Mouse (Mus musculus): ENCODE results near the gene Llcfc1. TPM values are rescaled to one million over a fixed set of nuclear protein-coding genes. Genes with fewer than 3 reads are reported as not detected.

The Llcfc1 gene
- polyA plus RNA-seq, 1 experiment from 2014 or later, result not detected

DNA sequence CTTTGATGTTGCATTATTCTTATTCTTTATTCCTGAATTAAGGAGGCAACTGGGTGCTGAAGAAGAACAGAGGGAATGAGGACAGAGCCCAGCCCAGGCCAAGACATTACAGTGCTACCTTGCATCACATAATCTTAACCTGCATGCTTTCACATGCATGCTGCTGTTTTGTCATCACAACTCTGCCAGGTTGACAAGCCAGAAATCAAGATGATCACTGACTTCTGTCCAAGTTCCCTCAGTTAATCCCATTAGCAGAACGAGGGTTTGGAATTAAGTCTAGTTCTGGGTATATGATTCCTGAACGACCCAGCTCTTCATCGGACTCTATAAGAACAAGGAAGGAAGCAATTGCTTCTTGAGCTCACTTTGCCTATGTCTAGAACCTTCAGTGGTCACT is 38.0 kb upstream of the Llcfc1 start:
- no peak overlapping the region for H3K4me3 ChIP-seq (ENCODE audit: low read length)
- no peak for ATAC-seq (ENCODE audit: low FRiP score, low TSS enrichment)
- no peaks in the 10 kb centered on the region for H3K27me3 ChIP-seq (ENCODE audit: control insufficient read depth, insufficient read depth, low read length)
- no peak overlapping the region for H3K4me2 ChIP-seq (replicated peaks; ENCODE audit: low read depth, low read length)
- H3K4me1 ChIP-seq (ENCODE audit: control insufficient read depth, insufficient read depth, low read length), result no peaks in the 10 kb centered on the region
- 83% methylated on average over 3 of the region's 3 CpGs for WGBS
- H3K9ac ChIP-seq (ENCODE audit: low read depth, low read length), result no peak overlapping the region
- H3K36me3 ChIP-seq (ENCODE audit: control insufficient read depth, insufficient read depth, low read length), result no peaks in the 10 kb centered on the region
- no peak overlapping the region for H3K27ac ChIP-seq (ENCODE audit: low read depth, low read length)
- no peaks in the 10 kb centered on the region for H3K9me3 ChIP-seq (ENCODE audit: control insufficient read depth, low read length)

DNA sequence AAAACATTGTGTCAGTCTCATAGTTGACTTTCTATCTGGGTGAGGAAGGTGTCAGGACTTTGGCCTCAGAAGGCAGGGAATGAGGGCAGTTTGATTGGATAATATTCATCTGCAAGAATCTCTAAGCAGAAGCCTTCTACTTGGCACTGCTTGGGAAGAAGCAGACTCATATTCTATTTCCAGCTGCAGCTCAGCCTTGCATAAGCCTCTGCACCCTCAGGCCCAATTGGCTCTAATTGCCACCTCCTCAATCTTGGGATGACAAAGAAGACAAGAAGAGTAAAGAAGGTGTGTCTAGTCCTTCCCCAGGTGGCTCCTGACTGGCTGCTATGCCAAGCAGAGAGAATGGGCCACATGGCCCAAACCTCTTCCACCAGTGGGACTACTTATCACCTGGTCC is 37.6 kb upstream of the Llcfc1 start:
- H3K4me1 ChIP-seq (ENCODE audit: control insufficient read depth, insufficient read depth, low read length), result no peaks in the 10 kb centered on the region
- no peaks in the 10 kb centered on the region for H3K27me3 ChIP-seq (ENCODE audit: control insufficient read depth, insufficient read depth, low read length)
- no peaks in the 10 kb centered on the region for H3K9me3 ChIP-seq (ENCODE audit: control insufficient read depth, low read length)
- no peaks in the 10 kb centered on the region for H3K36me3 ChIP-seq (ENCODE audit: control insufficient read depth, insufficient read depth, low read length)
- H3K4me2 ChIP-seq (replicated peaks; ENCODE audit: low read depth, low read length), result no peak overlapping the region
- H3K27ac ChIP-seq (ENCODE audit: low read depth, low read length), result no peak overlapping the region
- no peak overlapping the region for H3K4me3 ChIP-seq (ENCODE audit: low read length)
- no peak overlapping the region for H3K9ac ChIP-seq (ENCODE audit: low read depth, low read length)
- no peak for ATAC-seq (ENCODE audit: low FRiP score, low TSS enrichment)

DNA sequence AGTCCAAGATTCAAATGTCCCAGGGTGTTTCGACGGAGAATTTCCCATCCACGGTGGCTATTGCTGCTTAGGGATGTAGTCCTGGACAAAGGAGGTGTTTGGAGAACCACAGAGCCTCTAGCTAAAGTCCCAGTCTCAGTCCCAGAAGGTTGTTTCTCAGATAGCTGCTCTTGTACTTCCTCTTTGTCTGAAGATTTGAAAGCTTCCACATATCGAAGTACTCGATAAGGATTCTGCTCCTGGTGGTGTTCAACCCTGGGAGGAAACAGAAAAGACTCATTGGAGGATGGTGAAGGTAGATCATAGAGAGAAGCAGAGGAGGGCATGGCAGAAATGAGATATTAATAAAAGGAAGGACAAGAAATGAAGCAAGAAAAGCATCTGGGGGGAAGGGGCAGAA is 31.1 kb upstream of the Llcfc1 start:
- Histone ChIP-seq H3K9ac (ENCODE audit: low read depth, low read length) (no peak overlapping the region), H3K9me3 (ENCODE audit: control insufficient read depth, low read length) (no peaks in the 10 kb centered on the region), H3K4me2 (replicated peaks; ENCODE audit: low read depth, low read length) (no peak overlapping the region), H3K36me3 (ENCODE audit: control insufficient read depth, insufficient read depth, low read length) (no peaks in the 10 kb centered on the region), H3K27me3 (ENCODE audit: control insufficient read depth, insufficient read depth, low read length) (no peaks in the 10 kb centered on the region), H3K27ac (ENCODE audit: low read depth, low read length) (no peak overlapping the region), H3K4me3 (ENCODE audit: low read length) (no peak overlapping the region), H3K4me1 (ENCODE audit: control insufficient read depth, insufficient read depth, low read length) (no peaks in the 10 kb centered on the region)
- 96% methylated on average over 5 of the region's 5 CpGs for WGBS
- ATAC-seq (ENCODE audit: low FRiP score, low TSS enrichment), result no peak

DNA sequence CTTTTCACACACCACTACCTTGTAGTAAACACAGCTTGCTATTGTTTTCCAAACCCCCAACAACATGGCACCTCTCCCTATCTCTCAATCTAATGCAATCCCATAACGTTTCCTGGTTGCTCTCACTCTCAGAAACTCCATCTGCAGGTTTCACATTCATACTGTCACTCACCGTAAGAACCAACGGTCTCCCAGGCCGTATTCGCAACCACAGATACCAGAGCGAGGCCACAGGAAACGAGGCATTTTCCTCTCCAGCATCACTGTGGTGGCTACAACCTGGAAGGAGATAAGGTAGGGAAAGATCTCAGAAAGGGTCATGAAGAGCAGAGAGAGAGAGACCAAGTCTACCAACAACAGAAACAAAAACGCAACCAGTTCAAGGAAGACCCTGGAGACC is 29.6 kb upstream of the Llcfc1 start:
- 84% methylated on average over 8 of the region's 8 CpGs for WGBS
- ATAC-seq (ENCODE audit: low FRiP score, low TSS enrichment), result no peak
- Histone ChIP-seq H3K27ac (ENCODE audit: low read depth, low read length) (no peak overlapping the region), H3K4me1 (ENCODE audit: control insufficient read depth, insufficient read depth, low read length) (no peaks in the 10 kb centered on the region), H3K36me3 (ENCODE audit: control insufficient read depth, insufficient read depth, low read length) (no peaks in the 10 kb centered on the region), H3K9ac (ENCODE audit: low read depth, low read length) (no peak overlapping the region), H3K4me3 (ENCODE audit: low read length) (no peak overlapping the region), H3K4me2 (replicated peaks; ENCODE audit: low read depth, low read length) (no peak overlapping the region), H3K27me3 (ENCODE audit: control insufficient read depth, insufficient read depth, low read length) (no peaks in the 10 kb centered on the region), H3K9me3 (ENCODE audit: control insufficient read depth, low read length) (no peaks in the 10 kb centered on the region)

DNA sequence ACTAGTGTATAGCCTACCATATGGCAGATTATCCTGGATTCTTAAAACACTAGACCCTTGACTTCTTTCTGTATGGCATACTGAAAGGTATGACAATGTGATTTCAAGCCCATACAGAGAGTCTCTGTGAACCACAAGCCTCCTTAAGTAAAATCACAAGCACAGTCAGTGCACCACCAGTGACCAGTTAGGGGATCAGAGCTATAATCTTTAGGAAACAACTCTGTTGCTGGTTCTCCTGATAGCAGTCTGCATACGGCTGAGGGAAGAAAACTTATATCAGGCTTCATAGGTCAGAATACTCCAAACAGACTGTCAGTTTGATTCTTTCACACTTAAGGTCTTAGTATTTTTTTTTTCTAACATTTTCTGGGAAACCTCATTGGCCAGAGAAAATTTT is 25.7 kb upstream of the Llcfc1 start:
- Histone ChIP-seq H3K9me3 (ENCODE audit: control insufficient read depth, low read length) (no peaks in the 10 kb centered on the region), H3K4me3 (ENCODE audit: low read length) (no peak overlapping the region), H3K4me2 (replicated peaks; ENCODE audit: low read depth, low read length) (no peak overlapping the region), H3K27ac (ENCODE audit: low read depth, low read length) (no peak overlapping the region), H3K36me3 (ENCODE audit: control insufficient read depth, insufficient read depth, low read length) (no peaks in the 10 kb centered on the region), H3K27me3 (ENCODE audit: control insufficient read depth, insufficient read depth, low read length) (no peaks in the 10 kb centered on the region), H3K9ac (ENCODE audit: low read depth, low read length) (no peak overlapping the region), H3K4me1 (ENCODE audit: control insufficient read depth, insufficient read depth, low read length) (no peaks in the 10 kb centered on the region)
- ATAC-seq (ENCODE audit: low FRiP score, low TSS enrichment), result no peak
- WGBS, result 61% methylated on average over 1 of the region's 1 CpGs

DNA sequence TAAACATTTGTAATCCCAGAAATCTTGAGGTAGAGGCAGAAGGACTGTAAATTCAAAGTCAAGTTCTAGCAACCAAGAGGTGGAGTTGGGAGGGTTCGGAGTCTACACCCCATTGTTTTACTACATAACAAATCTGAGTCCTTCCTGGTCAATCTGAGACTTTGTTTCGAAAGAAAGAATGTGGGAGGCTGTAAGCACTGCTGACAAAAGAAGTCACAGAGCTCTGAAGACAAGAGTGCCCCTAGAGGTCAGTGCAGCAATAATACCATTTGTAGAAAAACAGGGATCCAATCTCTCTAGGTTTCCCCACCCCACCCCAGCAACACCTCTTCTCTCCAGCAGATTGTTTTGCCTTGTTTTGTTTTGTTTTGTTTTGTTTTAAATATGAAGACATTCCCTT is 21.9 kb upstream of the Llcfc1 start:
- no peaks in the 10 kb centered on the region for H3K27me3 ChIP-seq (ENCODE audit: control insufficient read depth, insufficient read depth, low read length)
- no peak for ATAC-seq (ENCODE audit: low FRiP score, low TSS enrichment)
- H3K9me3 ChIP-seq (ENCODE audit: control insufficient read depth, low read length), result no peaks in the 10 kb centered on the region
- no peak overlapping the region for H3K4me3 ChIP-seq (ENCODE audit: low read length)
- H3K27ac ChIP-seq (ENCODE audit: low read depth, low read length), result no peak overlapping the region
- WGBS, result 44% methylated on average over 2 of the region's 2 CpGs
- no peaks in the 10 kb centered on the region for H3K36me3 ChIP-seq (ENCODE audit: control insufficient read depth, insufficient read depth, low read length)
- no peak overlapping the region for H3K4me2 ChIP-seq (replicated peaks; ENCODE audit: low read depth, low read length)
- H3K9ac ChIP-seq (ENCODE audit: low read depth, low read length), result no peak overlapping the region
- no peaks in the 10 kb centered on the region for H3K4me1 ChIP-seq (ENCODE audit: control insufficient read depth, insufficient read depth, low read length)

DNA sequence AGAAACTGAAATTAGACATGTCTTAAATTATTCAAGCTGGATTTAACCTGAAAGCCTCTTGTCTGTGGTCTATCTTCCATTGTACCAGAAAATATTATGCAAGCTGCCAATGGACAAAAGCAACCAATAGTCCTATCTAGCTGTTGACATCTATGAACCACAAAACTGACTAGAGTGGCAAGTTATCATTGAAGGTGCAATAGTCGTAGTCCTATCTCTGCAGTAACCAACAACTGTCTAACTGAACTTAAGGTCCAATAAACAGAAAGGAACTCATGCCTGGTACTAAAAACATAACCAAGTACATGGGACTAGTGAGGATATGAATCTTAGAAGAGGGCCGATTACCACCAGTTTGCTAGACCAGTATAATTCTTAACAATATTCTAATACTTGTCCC is 7.7 kb upstream of the Llcfc1 start:
- H3K9ac ChIP-seq (ENCODE audit: low read depth, low read length), result no peak overlapping the region
- H3K27me3 ChIP-seq (ENCODE audit: control insufficient read depth, insufficient read depth, low read length), result no peaks in the 10 kb centered on the region
- H3K4me1 ChIP-seq (ENCODE audit: control insufficient read depth, insufficient read depth, low read length), result no peaks in the 10 kb centered on the region
- no peak overlapping the region for H3K27ac ChIP-seq (ENCODE audit: low read depth, low read length)
- no peak overlapping the region for H3K4me2 ChIP-seq (replicated peaks; ENCODE audit: low read depth, low read length)
- no peaks in the 10 kb centered on the region for H3K36me3 ChIP-seq (ENCODE audit: control insufficient read depth, insufficient read depth, low read length)
- no peak overlapping the region for H3K4me3 ChIP-seq (ENCODE audit: low read length)
- H3K9me3 ChIP-seq (ENCODE audit: control insufficient read depth, low read length), result no peaks in the 10 kb centered on the region
- 94% methylated on average over 2 of the region's 2 CpGs for WGBS
- ATAC-seq (ENCODE audit: low FRiP score, low TSS enrichment), result no peak

DNA sequence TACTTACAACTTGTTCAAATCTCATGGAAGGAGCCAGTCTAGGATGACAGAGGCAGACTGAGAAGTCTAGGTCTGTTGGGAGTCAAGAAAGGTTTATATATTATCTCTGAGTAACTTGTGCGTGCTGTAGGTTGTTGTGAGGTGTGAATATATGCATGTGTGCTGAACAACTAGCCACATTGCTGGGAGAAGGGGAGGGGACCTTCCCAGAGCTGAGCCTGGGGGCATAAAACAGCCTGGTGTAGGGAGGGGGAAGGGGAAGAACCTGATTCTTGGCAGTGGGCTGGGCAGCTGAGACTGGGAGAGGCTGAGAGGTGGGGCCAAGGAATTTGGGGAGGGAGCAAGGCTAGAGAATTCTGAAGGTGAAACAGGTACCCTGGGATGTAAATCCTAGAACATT is 3.6 kb upstream of the Llcfc1 start, which contains the start of gene Trpv5:
TSS of gene Trpv5 (minus strand) at position 101 of the 400 bp plus-strand sequence.
- Histone ChIP-seq H3K9me3 (ENCODE audit: control insufficient read depth, low read length) (no peaks in the 10 kb centered on the region), H3K36me3 (ENCODE audit: control insufficient read depth, insufficient read depth, low read length) (no peaks in the 10 kb centered on the region), H3K4me2 (replicated peaks; ENCODE audit: low read depth, low read length) (no peak within 1 kb of the TSS), H3K27me3 (ENCODE audit: control insufficient read depth, insufficient read depth, low read length) (no peaks in the 10 kb centered on the region), H3K4me3 (ENCODE audit: low read length) (no peak within 1 kb of the TSS), H3K27ac (ENCODE audit: low read depth, low read length) (no peak within 1 kb of the TSS), H3K4me1 (ENCODE audit: control insufficient read depth, insufficient read depth, low read length) (no peaks in the 10 kb centered on the region), H3K9ac (ENCODE audit: low read depth, low read length) (no peak within 1 kb of the TSS)
- 51% methylated on average over 1 of the region's 1 CpGs for whole genome bisulfite sequencing
- ATAC-seq (ENCODE audit: low FRiP score, low TSS enrichment), result no peak

DNA sequence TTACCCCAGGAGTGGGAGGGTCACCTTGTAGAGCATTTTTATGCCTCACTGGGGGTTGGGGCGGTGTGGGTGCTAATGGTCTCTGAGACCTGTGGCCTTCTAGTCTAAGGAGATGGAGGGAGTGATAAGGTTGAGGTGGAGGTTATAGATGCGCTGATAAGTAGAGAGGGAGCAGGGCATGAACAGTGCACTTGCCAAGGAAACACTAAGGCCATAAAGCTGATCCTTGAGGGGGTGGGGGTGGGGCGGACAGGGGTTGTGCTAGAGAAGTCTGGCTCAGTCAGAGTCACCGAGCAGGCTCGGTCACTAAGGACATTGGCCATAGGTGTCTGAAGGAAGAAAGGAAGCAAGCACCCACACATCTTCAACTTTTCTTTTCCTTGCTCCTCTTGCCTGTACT is 2.6 kb upstream of the Llcfc1 start:
- no peaks in the 10 kb centered on the region for H3K4me1 ChIP-seq (ENCODE audit: control insufficient read depth, insufficient read depth, low read length)
- no peaks in the 10 kb centered on the region for H3K36me3 ChIP-seq (ENCODE audit: control insufficient read depth, insufficient read depth, low read length)
- WGBS, result 63% methylated on average over 5 of the region's 5 CpGs
- no peak overlapping the region for H3K4me3 ChIP-seq (ENCODE audit: low read length)
- no peak; the same call in 1 of the 2 replicates for ATAC-seq (ENCODE audit: low FRiP score, low TSS enrichment)
- no peak overlapping the region for H3K27ac ChIP-seq (ENCODE audit: low read depth, low read length)
- no peaks in the 10 kb centered on the region for H3K27me3 ChIP-seq (ENCODE audit: control insufficient read depth, insufficient read depth, low read length)
- H3K9me3 ChIP-seq (ENCODE audit: control insufficient read depth, low read length), result no peaks in the 10 kb centered on the region
- no peak overlapping the region for H3K4me2 ChIP-seq (replicated peaks; ENCODE audit: low read depth, low read length)
- H3K9ac ChIP-seq (ENCODE audit: low read depth, low read length), result no peak overlapping the region

DNA sequence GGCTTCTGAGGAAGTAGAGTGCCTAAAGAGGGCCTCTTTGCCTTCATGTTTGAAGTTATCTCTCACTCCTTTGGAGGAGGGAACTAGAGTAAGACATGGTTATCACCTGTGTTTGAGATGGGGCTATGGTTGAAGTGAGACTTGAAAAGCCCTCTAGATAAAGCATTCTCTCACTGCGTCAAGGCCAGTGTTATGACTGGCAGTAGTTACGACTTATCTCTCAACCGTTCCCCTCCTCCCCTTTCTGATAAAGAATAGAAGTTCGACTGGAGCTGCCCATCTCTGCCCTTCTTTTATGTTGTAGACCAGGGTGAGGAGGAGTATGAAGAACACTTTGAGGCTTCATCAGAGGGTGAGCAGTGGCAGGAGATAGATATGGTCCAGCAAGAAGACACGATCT is 680 bp downstream of the Llcfc1 start:
- 86% methylated on average over 5 of the region's 5 CpGs for WGBS
- no peak for ATAC-seq (ENCODE audit: low FRiP score, low TSS enrichment)
- H3K9ac ChIP-seq (ENCODE audit: low read depth, low read length), result no peak overlapping the region

More for the DNA sequence above, 680 bp downstream of the Llcfc1 start:
- H3K4me2 ChIP-seq (replicated peaks; ENCODE audit: low read depth, low read length), result no peak overlapping the region
- no peaks in the 10 kb centered on the region for H3K36me3 ChIP-seq (ENCODE audit: control insufficient read depth, insufficient read depth, low read length)
- no peaks in the 10 kb centered on the region for H3K9me3 ChIP-seq (ENCODE audit: control insufficient read depth, low read length)
- H3K4me1 ChIP-seq (ENCODE audit: control insufficient read depth, insufficient read depth, low read length), result no peaks in the 10 kb centered on the region
- H3K27me3 ChIP-seq (ENCODE audit: control insufficient read depth, insufficient read depth, low read length), result no peaks in the 10 kb centered on the region
- no peak overlapping the region for H3K27ac ChIP-seq (ENCODE audit: low read depth, low read length)
- H3K4me3 ChIP-seq (ENCODE audit: low read length), result no peak overlapping the region
